In the genomic region with DNA sequence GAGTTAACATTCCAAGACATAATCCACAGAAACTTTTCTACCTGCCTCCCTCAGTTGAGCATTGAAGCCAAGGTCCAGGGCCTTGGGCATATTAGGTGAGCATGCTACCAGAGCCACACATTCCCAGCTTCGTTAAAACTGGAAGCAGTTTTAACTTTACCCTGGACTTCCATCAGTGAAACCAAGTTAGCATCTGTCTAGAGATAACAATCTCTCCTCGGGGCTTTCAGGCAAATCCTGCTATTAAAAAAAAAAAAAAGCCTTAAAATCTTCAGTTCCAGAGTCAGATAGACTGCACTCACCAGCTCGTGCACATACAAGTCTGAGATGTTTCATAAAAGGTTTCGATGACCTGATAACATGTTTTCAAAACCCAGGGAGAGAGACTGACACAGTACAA, we compare ENCODE assay signal across 11 mouse cellular contexts. TPM values are rescaled to one million over a fixed set of nuclear protein-coding genes. Genes with fewer than 3 reads are reported as not detected.
A peak's percentile ranks its signal among the peaks of the same experiment; 100 is the strongest.
DNase-seq lines count a peak whose midpoint lies in the region; ATAC-seq and TF ChIP-seq lines count a peak whose summit lies in the region.
"Had no signal": no experiment of that assay in that cellular context is flagged by ENCODE, and none has a peak within 500 bp of the region (broad histone marks: within the 10 kb centered on the region; RNA-seq: fewer than 3 reads in every experiment).

No protein-coding gene starts in this region.

- peaks cover 27% of the 10 kb centered on the region for H3K4me1 ChIP-seq in hindbrain, embryonic 12.5 days
- H3K4me1 ChIP-seq in hindbrain, embryonic 10.5 days (replicated peaks), result peaks cover 45% of the 10 kb centered on the region
- peaks cover 59% of the 10 kb centered on the region for H3K4me1 ChIP-seq in embryonic facial prominence, embryonic 10.5 days
- H3K4me1 ChIP-seq in forebrain, postnatal 0 days (ENCODE audit: insufficient read depth), result peaks cover 11% of the 10 kb centered on the region
- H3K4me1 ChIP-seq in liver, postnatal 0 days (ENCODE audit: insufficient read depth), result peaks cover 17% of the 10 kb centered on the region

- no peaks in the 10 kb centered on the region for H3K36me3 ChIP-seq in hindbrain, embryonic 12.5 days
- H3K36me3 ChIP-seq in hindbrain, embryonic 10.5 days, result no peaks in the 10 kb centered on the region
- H3K36me3 ChIP-seq in embryonic facial prominence, embryonic 10.5 days (replicated peaks), result no peaks in the 10 kb centered on the region
- no peaks in the 10 kb centered on the region for H3K36me3 ChIP-seq in forebrain, postnatal 0 days (ENCODE audit: insufficient read depth)
- H3K36me3 ChIP-seq in liver, postnatal 0 days (replicated peaks; ENCODE audit: insufficient read depth, low read length), result no peaks in the 10 kb centered on the region

- no peak overlapping the region for H3K9ac ChIP-seq in hindbrain, embryonic 12.5 days
- H3K9ac ChIP-seq in forebrain, postnatal 0 days, result peak overlapping the region; percentile 58; the same call in 1 of the 2 replicates
- H3K9ac ChIP-seq in liver, postnatal 0 days (replicated peaks), result peak overlapping the region; percentile 70; the same call in 1 of the 2 replicates

- TF ChIP-seq CTCF in forebrain, postnatal 0 days (IDR thresholded peaks at IDR 0.05; ENCODE audit: low read depth), result no peak
- TF ChIP-seq CTCF in liver, postnatal 0 days (IDR thresholded peaks at IDR 0.05; ENCODE audit: low read depth), result no peak

- H3K27me3 ChIP-seq in hindbrain, embryonic 12.5 days, result no peaks in the 10 kb centered on the region
- no peaks in the 10 kb centered on the region for H3K27me3 ChIP-seq in hindbrain, embryonic 10.5 days (ENCODE audit: insufficient read depth, poor library complexity, severe bottlenecking)
- H3K27me3 ChIP-seq in embryonic facial prominence, embryonic 10.5 days (replicated peaks; ENCODE audit: low read depth, poor library complexity, severe bottlenecking), result 0 out of 2 replicates have a peak, but pooled peaks cover 5% of the 10 kb centered on the region
- no peaks in the 10 kb centered on the region for H3K27me3 ChIP-seq in forebrain, postnatal 0 days (ENCODE audit: insufficient read depth, low read length)
- no peaks in the 10 kb centered on the region for H3K27me3 ChIP-seq in liver, postnatal 0 days (ENCODE audit: insufficient read depth, low read length)

- ATAC-seq in hindbrain, embryonic 12.5 days (ENCODE audit: low FRiP score), result no peak
- ATAC-seq in forebrain, postnatal 0 days, result no peak
- no peak for ATAC-seq in liver, postnatal 0 days

- 82% methylated on average over 4 of the region's 4 CpGs for WGBS in hindbrain, embryonic 12.5 days
- WGBS in hindbrain, embryonic 10.5 days, result 74% methylated on average over 4 of the region's 4 CpGs
- WGBS in embryonic facial prominence, embryonic 10.5 days, result 65% methylated on average over 4 of the region's 4 CpGs
- 66% methylated on average over 4 of the region's 4 CpGs for WGBS in forebrain, postnatal 0 days
- WGBS in liver, postnatal 0 days (ENCODE audit: insufficient replicate concordance), result 41% methylated on average over 4 of the region's 4 CpGs

- no peak for TF ChIP-seq EP300 in liver, postnatal 0 days (IDR thresholded peaks at IDR 0.05; ENCODE audit: low read depth)

- peak overlapping the region; percentile 78; the same call in 1 of the 2 replicates for H3K27ac ChIP-seq in hindbrain, embryonic 12.5 days
- no peak overlapping the region; the same call in 1 of the 2 replicates for H3K27ac ChIP-seq in hindbrain, embryonic 10.5 days
- H3K27ac ChIP-seq in embryonic facial prominence, embryonic 10.5 days (replicated peaks), result peak overlapping the region; percentile 92
- H3K27ac ChIP-seq in forebrain, postnatal 0 days (ENCODE audit: low read depth, low read length), result peak overlapping the region; percentile 92; the same call in 1 of the 2 replicates
- no peak overlapping the region for H3K27ac ChIP-seq in liver, postnatal 0 days (ENCODE audit: low read depth)

- DNase-seq in hindbrain, embryonic 10.5 days (ENCODE audit: low spot score), result no peak
- no peak for DNase-seq in embryonic facial prominence, embryonic 10.5 days (ENCODE audit: low spot score)
- peak; percentile 4 for DNase-seq in forebrain, postnatal 0 days
- DNase-seq in liver, postnatal 0 days, result no peak
- DNase-seq in right cerebral cortex, adult 18-20 months, result no peak
- DNase-seq in adrenal gland, postnatal 36 days, result no peak
- DNase-seq in cerebellum, postnatal 4 days (ENCODE audit: low spot score in 2 of 2), result no peak
- DNase-seq: kidney, adult 18-20 months; lung, adult 2 months; retina, postnatal 1 day had no signal

- no peak overlapping the region for H3K4me3 ChIP-seq in hindbrain, embryonic 12.5 days
- H3K4me3 ChIP-seq in hindbrain, embryonic 10.5 days, result no peak overlapping the region
- peak overlapping the region; percentile 64; the same call in 1 of the 2 replicates for H3K4me3 ChIP-seq in embryonic facial prominence, embryonic 10.5 days
- no peak overlapping the region for H3K4me3 ChIP-seq in forebrain, postnatal 0 days (ENCODE audit: low read depth, low read length)
- H3K4me3 ChIP-seq in liver, postnatal 0 days (ENCODE audit: low read depth, low read length), result no peak overlapping the region

- no peaks in the 10 kb centered on the region for H3K9me3 ChIP-seq in hindbrain, embryonic 12.5 days (replicated peaks)
- H3K9me3 ChIP-seq in hindbrain, embryonic 10.5 days, result no peaks in the 10 kb centered on the region
- H3K9me3 ChIP-seq in embryonic facial prominence, embryonic 10.5 days, result no peaks in the 10 kb centered on the region
- H3K9me3 ChIP-seq in forebrain, postnatal 0 days (ENCODE audit: low read length), result no peaks in the 10 kb centered on the region
- H3K9me3 ChIP-seq in liver, postnatal 0 days (ENCODE audit: low read length), result no peaks in the 10 kb centered on the region

- peak overlapping the region; percentile 70 for H3K4me2 ChIP-seq in hindbrain, embryonic 12.5 days (replicated peaks)
- peak overlapping the region; percentile 81; the same call in 1 of the 2 replicates for H3K4me2 ChIP-seq in forebrain, postnatal 0 days (ENCODE audit: low read depth)
- peak overlapping the region; percentile 89 for H3K4me2 ChIP-seq in liver, postnatal 0 days (ENCODE audit: low read depth, low read length)

RNA-seq across cellular contexts. Expression of gene Fos, which starts 17.4 kb away (rescaled TPM):
- 2.4 and 2.7 TPM in 2 replicates for polyA plus RNA-seq in hindbrain, embryonic 12.5 days (2016; fragmentation: Nextera tagmentation; extraction: Ambion mirVana)
- polyA plus RNA-seq in hindbrain, embryonic 10.5 days (2016; fragmentation: Nextera tagmentation; extraction: Ambion mirVana), result 1.5 TPM in 2 replicates
- 1.4 and 1.8 TPM in 2 replicates for polyA plus RNA-seq in embryonic facial prominence, embryonic 10.5 days (2016; fragmentation: Nextera tagmentation; extraction: Ambion mirVana)
- 14.2 and 18.0 TPM in 2 replicates for total RNA-seq in forebrain, postnatal 0 days (2014; rRNA removed)
- polyA plus RNA-seq in forebrain, postnatal 0 days (2015; fragmentation: Nextera tagmentation; extraction: Ambion mirVana), result 9.3 and 9.6 TPM in 2 replicates
- 1.3 and 1.6 TPM in 2 replicates for polyA plus RNA-seq in liver, postnatal 0 days (2015; fragmentation: Nextera tagmentation; extraction: Ambion mirVana)
- 10 to 100 TPM in 1 of 2 experiments, 1 to 10 TPM in 1; 8.4 to 18.8 TPM for total RNA-seq in adrenal gland, postnatal 36 days (2021)

Comparison
In these comparisons a context has a peak if more than half of its experiments do, and no peak if none do; other contexts are left out.
1. H3K27ac ChIP-seq: peak in hindbrain, embryonic 12.5 days (single experiment), embryonic facial prominence, embryonic 10.5 days (single experiment) and forebrain, postnatal 0 days (single experiment); none in hindbrain, embryonic 10.5 days (single experiment) and liver, postnatal 0 days (single experiment).
2. Peak in every context shown above with its lines, with median percentiles within 50 percentile points of each other: H3K4me2 ChIP-seq.